In genomic region chr11:33112407-33112806, GRCm38 (mm10) we compare ENCODE assay signal across 16 mouse cellular contexts. TPM values are rescaled to one million over a fixed set of nuclear protein-coding genes. Genes with fewer than 3 reads are reported as not detected.
DNase-seq lines count a peak whose midpoint lies in the region; ATAC-seq and TF ChIP-seq lines count a peak whose summit lies in the region.
"Had no signal": no experiment of that assay in that cellular context is flagged by ENCODE, and none has a peak within 500 bp of the region (broad histone marks: within the 10 kb centered on the region; RNA-seq: fewer than 3 reads in every experiment).

No protein-coding gene starts in this region.

- H3K4me3 ChIP-seq in cerebellum, adult 2 months (replicated peaks; ENCODE audit: insufficient read depth, low read depth, low read length), result no peak overlapping the region
- no peak overlapping the region for H3K4me3 ChIP-seq in limb, embryonic 10.5 days
- H3K4me3 ChIP-seq in intestine, embryonic 16.5 days (ENCODE audit: low read length), result no peak overlapping the region
- H3K4me3 ChIP-seq: heart, embryonic 13.5 days; intestine, embryonic 15.5 days; midbrain, embryonic 13.5 days had no signal

- H3K9ac ChIP-seq in intestine, embryonic 16.5 days (ENCODE audit: low read depth, low read length), result no peak overlapping the region
- H3K9ac ChIP-seq: heart, embryonic 13.5 days; intestine, embryonic 15.5 days; liver, postnatal 0 days; midbrain, embryonic 13.5 days had no signal

- peak; percentile 39 for DNase-seq in gastrocnemius, postnatal 14 days
- no peak for DNase-seq in gastrocnemius, adult 18-20 months (ENCODE audit: low spot score)
- peak; percentile 61 for DNase-seq in brain, adult 2 months (ENCODE audit: low read depth, low spot score)
- DNase-seq in cerebellum, adult 2 months, result peak; percentile 49 to 69
- peak; percentile 73 for DNase-seq in limb, embryonic 10.5 days (ENCODE audit: low spot score)
- DNase-seq in heart, postnatal 25 days (ENCODE audit: low spot score), result no peak
- DNase-seq: B cell, adult 2 months; liver, postnatal 0 days; lung, postnatal 4 days; right cerebral cortex, postnatal 14 days; thymus, postnatal 36 days had no signal

- no peak for ATAC-seq in intestine, embryonic 16.5 days
- ATAC-seq: intestine, embryonic 15.5 days; liver, postnatal 0 days; midbrain, embryonic 13.5 days had no signal

- WGBS in cerebellum, adult 2 months, result 0% methylated on average over 1 of the region's 1 CpGs
- 5% methylated on average over 1 of the region's 1 CpGs for WGBS in limb, embryonic 10.5 days
- 10% methylated on average over 1 of the region's 1 CpGs for WGBS in intestine, embryonic 16.5 days

- no peak overlapping the region for H3K27ac ChIP-seq in cerebellum, adult 2 months (ENCODE audit: insufficient read depth, low read length)
- H3K27ac ChIP-seq in limb, embryonic 10.5 days, result peak overlapping the region; percentile 67
- no peak overlapping the region for H3K27ac ChIP-seq in intestine, embryonic 16.5 days (ENCODE audit: low read length)
- H3K27ac ChIP-seq: heart, embryonic 13.5 days; intestine, embryonic 15.5 days; midbrain, embryonic 13.5 days had no signal

- no peaks in the 10 kb centered on the region; the same call in 1 of the 2 replicates for H3K27me3 ChIP-seq in cerebellum, adult 2 months (ENCODE audit: control insufficient read depth, insufficient read depth, low read length)
- H3K27me3 ChIP-seq in limb, embryonic 10.5 days (ENCODE audit: low read depth, poor library complexity, severe bottlenecking), result peaks cover 23% of the 10 kb centered on the region
- H3K27me3 ChIP-seq in intestine, embryonic 16.5 days (replicated peaks; ENCODE audit: control insufficient read depth, insufficient read depth, low read length), result no peaks in the 10 kb centered on the region
- H3K27me3 ChIP-seq: intestine, embryonic 15.5 days; midbrain, embryonic 13.5 days had no signal

- TF ChIP-seq CTCF in cerebellum, adult 2 months (IDR thresholded peaks at IDR 0.05; ENCODE audit: borderline replicate concordance, insufficient read depth, low read depth, low read length), result no peak

- TF ChIP-seq POLR2A in cerebellum, adult 2 months (IDR thresholded peaks at IDR 0.05; ENCODE audit: borderline replicate concordance, insufficient read depth, low read length), result no peak

- H3K4me1 ChIP-seq in cerebellum, adult 2 months (ENCODE audit: control insufficient read depth, insufficient read depth, low read length), result no peaks in the 10 kb centered on the region
- H3K4me1 ChIP-seq in limb, embryonic 10.5 days, result peaks cover 36% of the 10 kb centered on the region
- H3K4me1 ChIP-seq in intestine, embryonic 16.5 days (ENCODE audit: control insufficient read depth, insufficient read depth, low read length), result no peaks in the 10 kb centered on the region
- H3K4me1 ChIP-seq: intestine, embryonic 15.5 days; midbrain, embryonic 13.5 days had no signal

- no peaks in the 10 kb centered on the region for H3K36me3 ChIP-seq in limb, embryonic 10.5 days
- no peaks in the 10 kb centered on the region for H3K36me3 ChIP-seq in intestine, embryonic 16.5 days (ENCODE audit: control insufficient read depth, insufficient read depth, low read length)
- H3K36me3 ChIP-seq: heart, embryonic 13.5 days; intestine, embryonic 15.5 days; midbrain, embryonic 13.5 days had no signal

- intact Hi-C loops in gastrocnemius, postnatal 14 days (cut with DNase I; ENCODE audit: low total_unique reads), result no loop called here
- intact Hi-C loops in heart, postnatal 25 days (cut with DNase I), result no loop called here

- no peak overlapping the region for H3K4me2 ChIP-seq in intestine, embryonic 16.5 days (ENCODE audit: low read depth, low read length)
- H3K4me2 ChIP-seq: heart, embryonic 13.5 days; intestine, embryonic 15.5 days; midbrain, embryonic 13.5 days had no signal

- no peaks in the 10 kb centered on the region for H3K9me3 ChIP-seq in limb, embryonic 10.5 days (replicated peaks)
- H3K9me3 ChIP-seq in intestine, embryonic 16.5 days (ENCODE audit: control insufficient read depth, low read length), result no peaks in the 10 kb centered on the region
- H3K9me3 ChIP-seq: heart, embryonic 13.5 days; intestine, embryonic 15.5 days; midbrain, embryonic 13.5 days had no signal

RNA-seq across cellular contexts. Expression of gene Fgf18, which starts 34.8 kb away (rescaled TPM):
- 1 to 10 TPM; 1.9 to 5.6 TPM for total RNA-seq in gastrocnemius, postnatal 14 days (2021)
- total RNA-seq in gastrocnemius, adult 18-20 months (2021), result 1 to 10 TPM; 1.0 to 1.1 TPM
- 5.4 and 7.2 TPM in 2 replicates for polyA plus RNA-seq in cerebellum, adult 2 months (2012; rRNA removed)
- polyA plus RNA-seq in limb, embryonic 10.5 days (2016; fragmentation: Nextera tagmentation; extraction: Ambion mirVana), result 1.7 and 5.7 TPM in 2 replicates
- 0.83 and 1.9 TPM in 2 replicates for polyA plus RNA-seq in intestine, embryonic 16.5 days (2015; fragmentation: Nextera tagmentation; extraction: Ambion mirVana)
- 1 to 10 TPM; 5.1 to 6.0 TPM for total RNA-seq in heart, postnatal 25 days (2021)
- total RNA-seq: hematopoietic stem cell, adult 5-6 weeks had no signal

RNA-seq across cellular contexts. Expression of gene Npm1, which starts 50.6 kb away (rescaled TPM):
- total RNA-seq in gastrocnemius, postnatal 14 days (2021), result 100 to 1,000 TPM; 136 to 145 TPM
- 100 to 1,000 TPM; 118 to 128 TPM for total RNA-seq in gastrocnemius, adult 18-20 months (2021)
- polyA plus RNA-seq in cerebellum, adult 2 months (2012; rRNA removed), result 255 and 267 TPM in 2 replicates
- 1,479 and 1,796 TPM in 2 replicates for polyA plus RNA-seq in limb, embryonic 10.5 days (2016; fragmentation: Nextera tagmentation; extraction: Ambion mirVana)
- 689 and 790 TPM in 2 replicates for polyA plus RNA-seq in intestine, embryonic 16.5 days (2015; fragmentation: Nextera tagmentation; extraction: Ambion mirVana)
- total RNA-seq in heart, postnatal 25 days (2021), result 100 to 1,000 TPM; 138 to 153 TPM

Comparison
In these comparisons a context has a peak if more than half of its experiments do, and no peak if none do; other contexts are left out.
1. DNase-seq: peak in gastrocnemius, postnatal 14 days (single experiment), brain, adult 2 months (single experiment), cerebellum, adult 2 months (2 of 2) and limb, embryonic 10.5 days (single experiment); none in gastrocnemius, adult 18-20 months (single experiment) and heart, postnatal 25 days (single experiment).